Mouse (Mus musculus): ENCODE measurements at regions not wholly inside any gene's neighbourhood (a gene's known extent, or its start where the extent isn't known, plus 50 kb on each side); places are given as distances from the start of the nearest gene placed in this dataset.
A peak's percentile ranks its signal among the peaks of the same experiment; 100 is the strongest.

- no peak for DNase-seq
Observed at GRCm38 (mm10) chr17:62546286-62546685, 334.8 kb downstream of the Efna5 start.

- DNase-seq = peak; percentile 58
Observed at GRCm38 (mm10) chr17:62545330-62545729, 335.8 kb downstream of the Efna5 start.

GRCm38 (mm10) chr17:62543056-62543975 lies 337.8 kb downstream of the Efna5 start:
- no peak for DNase-seq

- no peak for DNase-seq
Observed at GRCm38 (mm10) chr17:62529911-62530310, 351.2 kb downstream of the Efna5 start.

- no peak for DNase-seq
Observed at GRCm38 (mm10) chr17:62527556-62527955, 353.6 kb downstream of the Efna5 start.

- no peak for DNase-seq
Observed at GRCm38 (mm10) chr17:62513635-62514034, 367.5 kb downstream of the Efna5 start.

GRCm38 (mm10) chr17:62510184-62510583 lies 370.9 kb downstream of the Efna5 start:
- DNase-seq = no peak

GRCm38 (mm10) chr17:62507766-62508485 lies 373.2 kb downstream of the Efna5 start:
- no peak for DNase-seq

GRCm38 (mm10) chr17:62504691-62505090 lies 376.4 kb downstream of the Efna5 start:
- DNase-seq = no peak

GRCm38 (mm10) chr17:62470739-62471138 lies 410.4 kb downstream of the Efna5 start:
- DNase-seq = peak; percentile 23

GRCm38 (mm10) chr17:62469367-62469766 lies 411.8 kb downstream of the Efna5 start:
- DNase-seq = no peak

- no peak for DNase-seq
Observed at GRCm38 (mm10) chr17:62468859-62469258, 412.3 kb downstream of the Efna5 start.

GRCm38 (mm10) chr17:62467072-62467471 lies 414.0 kb downstream of the Efna5 start:
- DNase-seq = no peak

GRCm38 (mm10) chr17:62464994-62465393 lies 416.1 kb downstream of the Efna5 start:
- no peak for DNase-seq

- no peak for DNase-seq
Observed at GRCm38 (mm10) chr17:62464228-62464627, 416.9 kb downstream of the Efna5 start.

- no peak for DNase-seq
Observed at GRCm38 (mm10) chr17:62461304-62462245, 419.5 kb downstream of the Efna5 start.

- peak; percentile 21 for DNase-seq
Observed at GRCm38 (mm10) chr17:62458964-62459363, 422.2 kb downstream of the Efna5 start.

GRCm38 (mm10) chr17:62438045-62438444 lies 443.1 kb downstream of the Efna5 start:
- DNase-seq = no peak

GRCm38 (mm10) chr17:62436044-62436443 lies 445.1 kb downstream of the Efna5 start:
- DNase-seq = no peak

- DNase-seq = no peak
Observed at GRCm38 (mm10) chr17:62423476-62424385, 457.4 kb downstream of the Efna5 start.

- DNase-seq = no peak
Observed at GRCm38 (mm10) chr17:62417584-62417983, 463.5 kb downstream of the Efna5 start.

- DNase-seq = peak; percentile 10
Observed at GRCm38 (mm10) chr17:62415152-62415551, 466.0 kb downstream of the Efna5 start.
